Mouse (Mus musculus): ENCODE data around the gene Ppp1cc. TPM values are rescaled to one million over a fixed set of nuclear protein-coding genes. Genes with fewer than 3 reads are reported as not detected.

Ppp1cc gene
- polyA plus RNA-seq, 1 experiment: 52.2 TPM

GRCm38 (mm10) chr5:122189115-122189514 is 31.0 kb downstream of the Ppp1cc start:
- no peaks in the 10 kb centered on the region for H3K36me3 ChIP-seq (replicated peaks; ENCODE audit: low read length)
- no peak overlapping the region for H3K4me3 ChIP-seq (replicated peaks)
- TF ChIP-seq FLI1 (IDR thresholded peaks at IDR 0.05; ENCODE audit: low read length) (no peak), GATA1 (IDR thresholded peaks at IDR 0.05; ENCODE audit: borderline replicate concordance, low read length) (no peak)
- H3K27me3 ChIP-seq (replicated peaks): peaks cover 27% of the 10 kb centered on the region
- peaks cover 4% of the 10 kb centered on the region; the same call in 1 of the 2 replicates for H3K9me3 ChIP-seq
- H3K4me1 ChIP-seq: peaks cover 14% of the 10 kb centered on the region

GRCm38 (mm10) chr5:122190465-122190864 is 32.4 kb downstream of the Ppp1cc start:
- peaks cover 4% of the 10 kb centered on the region; the same call in 1 of the 2 replicates for H3K9me3 ChIP-seq
- TF ChIP-seq FLI1 (IDR thresholded peaks at IDR 0.05; ENCODE audit: low read length) (no peak), GATA1 (IDR thresholded peaks at IDR 0.05; ENCODE audit: borderline replicate concordance, low read length) (no peak)
- H3K4me1 ChIP-seq: peaks cover 1% of the 10 kb centered on the region
- H3K27me3 ChIP-seq (replicated peaks): peaks cover 27% of the 10 kb centered on the region
- no peak overlapping the region for H3K4me3 ChIP-seq (replicated peaks)
- H3K36me3 ChIP-seq (replicated peaks; ENCODE audit: low read length): no peaks in the 10 kb centered on the region

GRCm38 (mm10) chr5:122191269-122192063 is 33.4 kb downstream of the Ppp1cc start:
- Histone ChIP-seq H3K36me3 (replicated peaks; ENCODE audit: low read length) (no peaks in the 10 kb centered on the region), H3K27me3 (replicated peaks) (peaks cover 26% of the 10 kb centered on the region), H3K9me3 (peaks cover 3% of the 10 kb centered on the region; the same call in 1 of the 2 replicates), H3K4me1 (no peaks in the 10 kb centered on the region), H3K4me3 (replicated peaks) (no peak overlapping the region)
- TF ChIP-seq FLI1 (IDR thresholded peaks at IDR 0.05; ENCODE audit: low read length): no peak
- no peak for TF ChIP-seq GATA1 (IDR thresholded peaks at IDR 0.05; ENCODE audit: borderline replicate concordance, low read length)

- H3K9me3 ChIP-seq: no peaks in the 10 kb centered on the region
- TF ChIP-seq FLI1 (IDR thresholded peaks at IDR 0.05; ENCODE audit: low read length): no peak
- no peak for TF ChIP-seq GATA1 (IDR thresholded peaks at IDR 0.05; ENCODE audit: borderline replicate concordance, low read length)
- H3K27me3 ChIP-seq (replicated peaks): peaks cover 20% of the 10 kb centered on the region
- no peaks in the 10 kb centered on the region for H3K36me3 ChIP-seq (replicated peaks; ENCODE audit: low read length)
- H3K4me1 ChIP-seq: no peaks in the 10 kb centered on the region
- no peak overlapping the region for H3K4me3 ChIP-seq (replicated peaks)
Observed at GRCm38 (mm10) chr5:122192347-122192746, 34.3 kb downstream of the Ppp1cc start.

GRCm38 (mm10) chr5:122200872-122201271 is 42.8 kb downstream of the Ppp1cc start:
- TF ChIP-seq FLI1 (IDR thresholded peaks at IDR 0.05; ENCODE audit: low read length): no peak
- TF ChIP-seq GATA1 (IDR thresholded peaks at IDR 0.05; ENCODE audit: borderline replicate concordance, low read length): no peak

GRCm38 (mm10) chr5:122201904-122202303 is 43.8 kb downstream of the Ppp1cc start:
- Histone ChIP-seq H3K4me1 (peaks cover 8% of the 10 kb centered on the region), H3K9me3 (peaks cover 20% of the 10 kb centered on the region)
- TF ChIP-seq GATA1 (IDR thresholded peaks at IDR 0.05; ENCODE audit: borderline replicate concordance, low read length): no peak
- no peak for TF ChIP-seq FLI1 (IDR thresholded peaks at IDR 0.05; ENCODE audit: low read length)

More at GRCm38 (mm10) chr5:122200872-122201271, 42.8 kb downstream of the Ppp1cc start:
- Histone ChIP-seq H3K4me3 (replicated peaks) (no peak overlapping the region), H3K27me3 (replicated peaks) (peaks cover 30% of the 10 kb centered on the region), H3K36me3 (replicated peaks; ENCODE audit: low read length) (no peaks in the 10 kb centered on the region), H3K9me3 (peaks cover 20% of the 10 kb centered on the region), H3K4me1 (peaks cover 3% of the 10 kb centered on the region; the same call in 1 of the 2 replicates)

GRCm38 (mm10) chr5:122204180-122204579 is 46.1 kb downstream of the Ppp1cc start:
- peaks cover 31% of the 10 kb centered on the region for H3K9me3 ChIP-seq
- TF ChIP-seq FLI1 (IDR thresholded peaks at IDR 0.05; ENCODE audit: low read length) (no peak), GATA1 (IDR thresholded peaks at IDR 0.05; ENCODE audit: borderline replicate concordance, low read length) (no peak)
- peaks cover 19% of the 10 kb centered on the region for H3K4me1 ChIP-seq
- peaks cover 56% of the 10 kb centered on the region for H3K27me3 ChIP-seq (replicated peaks)
- H3K36me3 ChIP-seq (replicated peaks; ENCODE audit: low read length): no peaks in the 10 kb centered on the region
- no peak overlapping the region for H3K4me3 ChIP-seq (replicated peaks)

More at GRCm38 (mm10) chr5:122201904-122202303, 43.8 kb downstream of the Ppp1cc start:
- H3K27me3 ChIP-seq (replicated peaks): peaks cover 37% of the 10 kb centered on the region
- H3K36me3 ChIP-seq (replicated peaks; ENCODE audit: low read length): no peaks in the 10 kb centered on the region
- H3K4me3 ChIP-seq (replicated peaks): no peak overlapping the region

- TF ChIP-seq FLI1 (IDR thresholded peaks at IDR 0.05; ENCODE audit: low read length): no peak
- TF ChIP-seq GATA1 (IDR thresholded peaks at IDR 0.05; ENCODE audit: borderline replicate concordance, low read length): no peak
- no peaks in the 10 kb centered on the region for H3K36me3 ChIP-seq (replicated peaks; ENCODE audit: low read length)
- H3K27me3 ChIP-seq (replicated peaks): peaks cover 63% of the 10 kb centered on the region
- no peak within 1 kb of the TSS for H3K4me3 ChIP-seq (replicated peaks)
- peaks cover 17% of the 10 kb centered on the region for H3K9me3 ChIP-seq
- peaks cover 41% of the 10 kb centered on the region for H3K4me1 ChIP-seq
Observed at GRCm38 (mm10) chr5:122206475-122206874, 48.4 kb downstream of the Ppp1cc start, which contains the start of gene Hvcn1. Gene Hvcn1, plus strand, starts transcription at chr5:122206804.

GRCm38 (mm10) chr5:122208909-122209308 is 50.8 kb downstream of the Ppp1cc start:
- Histone ChIP-seq H3K4me3 (replicated peaks) (no peak overlapping the region), H3K4me1 (peaks cover 48% of the 10 kb centered on the region), H3K27me3 (replicated peaks) (peaks cover 56% of the 10 kb centered on the region), H3K9me3 (peaks cover 11% of the 10 kb centered on the region), H3K36me3 (replicated peaks; ENCODE audit: low read length) (no peaks in the 10 kb centered on the region)
- TF ChIP-seq GATA1 (IDR thresholded peaks at IDR 0.05; ENCODE audit: borderline replicate concordance, low read length) (no peak), FLI1 (IDR thresholded peaks at IDR 0.05; ENCODE audit: low read length) (no peak)

Data from megakaryocyte, embryonic 14.5 days (primary cell).